Mouse (Mus musculus) heart, embryonic 10.5 days (tissue): Measurements from ENCODE around the gene Slc39a11. TPM values are rescaled to one million over a fixed set of nuclear protein-coding genes. Genes with fewer than 3 reads are reported as not detected.

Experiments used
- DNase-seq: peaks from one replicate; pipeline ENCODE4 v3.0.0-alpha.2; 2017; ENCODE audit warnings: low spot score
- H3K27ac ChIP-seq: fragments of 300-500 bp; sonication (generic); 2 replicates; pipeline ENCODE4 v1.5.1; 2016; ENCODE audit warnings: mild to moderate bottlenecking
- H3K27me3 ChIP-seq: fragments of 300-500 bp; sonication (generic); 2 replicates; pipeline ENCODE4 v1.6.1; 2016; ENCODE audit warnings: mild to moderate bottlenecking; ENCODE audit not compliant: poor library complexity, insufficient read depth, severe bottlenecking
- H3K36me3 ChIP-seq: fragments of 300-500 bp; sonication (generic); 2 replicates; pipeline ENCODE4 v1.6.1; 2016; ENCODE audit warnings: mild to moderate bottlenecking, moderate library complexity
- H3K4me1 ChIP-seq: fragments of 300-500 bp; sonication (generic); 2 replicates; pipeline ENCODE4 v1.6.1; 2016; ENCODE audit warnings: mild to moderate bottlenecking
- H3K4me3 ChIP-seq: fragments of 300-500 bp; sonication (generic); 2 replicates; pipeline ENCODE4 v1.5.1; 2016; ENCODE audit warnings: mild to moderate bottlenecking, moderate library complexity
- H3K9me3 ChIP-seq: fragments of 300-500 bp; sonication (generic); 2 replicates; pipeline ENCODE4 v1.6.1; 2016; ENCODE audit warnings: mild to moderate bottlenecking, moderate library complexity
- WGBS: fragments of 180-500 bp; shearing (Covaris S2); methylation state at CpG from one replicate; pipeline ENCODE4 v1.1.7; 2016; 5-methylcytosine and 5-hydroxymethylcytosine counted together
- polyA plus RNA-seq: library from polyadenylated mRNA; unstranded; fragments of >200 nt; fragmentation: Nextera tagmentation; extraction: Ambion mirVana; gene quantifications from 2 replicates; pipeline ENCODE4 v1.2.1, GENCODE M21; 2016

Gene Slc39a11
- polyA plus RNA-seq, 1 experiment from 2014 or later: 23.0 TPM

GRCm38 (mm10) chr11:113504459-113505062, 145.3 kb downstream of the Slc39a11 start:
- Histone ChIP-seq H3K27me3 (no peaks in the 10 kb centered on the region; the same call in 1 of the 2 replicates), H3K27ac (no peak overlapping the region), H3K9me3 (no peaks in the 10 kb centered on the region), H3K36me3 (no peaks in the 10 kb centered on the region), H3K4me3 (no peak overlapping the region), H3K4me1 (peaks cover 37% of the 10 kb centered on the region)
- WGBS: 68% methylated on average over 11 of the region's 11 CpGs
- DNase-seq: no peak

- no peak for DNase-seq
- 62% methylated on average over 6 of the region's 6 CpGs for WGBS
- no peak overlapping the region for H3K4me3 ChIP-seq
- H3K27me3 ChIP-seq: no peaks in the 10 kb centered on the region; the same call in 1 of the 2 replicates
- no peak overlapping the region for H3K27ac ChIP-seq
- H3K36me3 ChIP-seq: no peaks in the 10 kb centered on the region
- H3K9me3 ChIP-seq: no peaks in the 10 kb centered on the region
- peaks cover 30% of the 10 kb centered on the region for H3K4me1 ChIP-seq
Observed at GRCm38 (mm10) chr11:113502968-113503367, 146.9 kb downstream of the Slc39a11 start.

GRCm38 (mm10) chr11:113500631-113501305, 149.1 kb downstream of the Slc39a11 start:
- Histone ChIP-seq H3K27ac (no peak overlapping the region), H3K36me3 (no peaks in the 10 kb centered on the region), H3K4me1 (peaks cover 30% of the 10 kb centered on the region), H3K9me3 (no peaks in the 10 kb centered on the region), H3K27me3 (no peaks in the 10 kb centered on the region; the same call in 1 of the 2 replicates), H3K4me3 (no peak overlapping the region)
- 68% methylated on average over 20 of the region's 20 CpGs for WGBS
- no peak for DNase-seq

GRCm38 (mm10) chr11:113498889-113499288, 151.0 kb downstream of the Slc39a11 start:
- no peak for DNase-seq
- no peak overlapping the region for H3K4me3 ChIP-seq
- H3K36me3 ChIP-seq: no peaks in the 10 kb centered on the region
- 57% methylated on average over 9 of the region's 9 CpGs for WGBS
- peaks cover 30% of the 10 kb centered on the region for H3K4me1 ChIP-seq
- H3K27me3 ChIP-seq: no peaks in the 10 kb centered on the region; the same call in 1 of the 2 replicates
- H3K27ac ChIP-seq: no peak overlapping the region
- H3K9me3 ChIP-seq: no peaks in the 10 kb centered on the region

GRCm38 (mm10) chr11:113494021-113494546, 155.8 kb downstream of the Slc39a11 start:
- Histone ChIP-seq H3K9me3 (no peaks in the 10 kb centered on the region), H3K27ac (no peak overlapping the region), H3K36me3 (no peaks in the 10 kb centered on the region), H3K4me1 (peaks cover 13% of the 10 kb centered on the region; the same call in 1 of the 2 replicates), H3K27me3 (no peaks in the 10 kb centered on the region), H3K4me3 (no peak overlapping the region)
- WGBS: 86% methylated on average over 12 of the region's 12 CpGs
- DNase-seq: no peak

- no peaks in the 10 kb centered on the region for H3K9me3 ChIP-seq
- H3K4me3 ChIP-seq: no peak overlapping the region
- H3K27me3 ChIP-seq: no peaks in the 10 kb centered on the region
- no peaks in the 10 kb centered on the region for H3K36me3 ChIP-seq
- H3K27ac ChIP-seq: no peak overlapping the region
- peaks cover 39% of the 10 kb centered on the region for H3K4me1 ChIP-seq
- DNase-seq: no peak
- WGBS: 72% methylated on average over 20 of the region's 20 CpGs
Observed at GRCm38 (mm10) chr11:113490530-113491520, 159.1 kb downstream of the Slc39a11 start.

GRCm38 (mm10) chr11:113487603-113488335, 162.1 kb downstream of the Slc39a11 start:
- peaks cover 47% of the 10 kb centered on the region for H3K4me1 ChIP-seq
- DNase-seq: no peak
- H3K27ac ChIP-seq: peak overlapping the region; percentile 30; the same call in 1 of the 2 replicates
- no peak overlapping the region for H3K4me3 ChIP-seq
- H3K27me3 ChIP-seq: no peaks in the 10 kb centered on the region
- H3K36me3 ChIP-seq: no peaks in the 10 kb centered on the region
- WGBS: 57% methylated on average over 8 of the region's 8 CpGs
- H3K9me3 ChIP-seq: no peaks in the 10 kb centered on the region

- 83% methylated on average over 10 of the region's 10 CpGs for WGBS
- Histone ChIP-seq H3K27ac (no peak overlapping the region), H3K27me3 (no peaks in the 10 kb centered on the region), H3K9me3 (no peaks in the 10 kb centered on the region), H3K36me3 (no peaks in the 10 kb centered on the region), H3K4me3 (no peak overlapping the region), H3K4me1 (peaks cover 34% of the 10 kb centered on the region)
- DNase-seq: no peak
Observed at GRCm38 (mm10) chr11:113484037-113484436, 165.8 kb downstream of the Slc39a11 start.

GRCm38 (mm10) chr11:113477550-113477949, 172.3 kb downstream of the Slc39a11 start:
- no peak for DNase-seq
- Histone ChIP-seq H3K36me3 (no peaks in the 10 kb centered on the region), H3K4me1 (0 out of 2 replicates have a peak, but pooled peaks cover 3% of the 10 kb centered on the region), H3K9me3 (no peaks in the 10 kb centered on the region), H3K27me3 (no peaks in the 10 kb centered on the region), H3K27ac (no peak overlapping the region), H3K4me3 (no peak overlapping the region)
- 79% methylated on average over 9 of the region's 9 CpGs for WGBS

- no peaks in the 10 kb centered on the region for H3K36me3 ChIP-seq
- 72% methylated on average over 9 of the region's 9 CpGs for WGBS
Observed at GRCm38 (mm10) chr11:113476720-113477119, 173.2 kb downstream of the Slc39a11 start.

GRCm38 (mm10) chr11:113475491-113475890, 174.4 kb downstream of the Slc39a11 start:
- no peaks in the 10 kb centered on the region for H3K9me3 ChIP-seq
- no peaks in the 10 kb centered on the region for H3K27me3 ChIP-seq
- no peaks in the 10 kb centered on the region for H3K36me3 ChIP-seq
- H3K4me1 ChIP-seq: peaks cover 3% of the 10 kb centered on the region; the same call in 1 of the 2 replicates
- H3K27ac ChIP-seq: no peak overlapping the region
- H3K4me3 ChIP-seq: no peak overlapping the region
- 77% methylated on average over 5 of the region's 5 CpGs for WGBS
- DNase-seq: no peak

More at GRCm38 (mm10) chr11:113476720-113477119, 173.2 kb downstream of the Slc39a11 start:
- no peaks in the 10 kb centered on the region for H3K27me3 ChIP-seq
- H3K4me1 ChIP-seq: 0 out of 2 replicates have a peak, but pooled peaks cover 3% of the 10 kb centered on the region
- no peak for DNase-seq
- H3K4me3 ChIP-seq: no peak overlapping the region
- H3K27ac ChIP-seq: no peak overlapping the region
- H3K9me3 ChIP-seq: no peaks in the 10 kb centered on the region

GRCm38 (mm10) chr11:113473998-113474534, 175.8 kb downstream of the Slc39a11 start:
- Histone ChIP-seq H3K4me3 (no peak overlapping the region), H3K27me3 (no peaks in the 10 kb centered on the region), H3K27ac (no peak overlapping the region), H3K36me3 (no peaks in the 10 kb centered on the region), H3K4me1 (peaks cover 12% of the 10 kb centered on the region), H3K9me3 (no peaks in the 10 kb centered on the region)
- 74% methylated on average over 7 of the region's 7 CpGs for WGBS
- no peak for DNase-seq
